Mouse (Mus musculus) B cell, adult 2 months (primary cell): Measurements from ENCODE around the gene Gfy.

Source experiments
- DNase-seq, 2 experiments: peaks; one replicate each; pipeline ENCODE4 v3.0.0; 2022

The Gfy gene

GRCm38 (mm10) chr7:45179469-45179868 lies at the start of gene Gfy:
Gene Gfy (minus strand): TSS chr7:45179569.
- no peak for DNase-seq

- DNase-seq, result no peak
These were observed 49.7 kb upstream of the Gfy start for GRCm38 (mm10) chr7:45229046-45229445.

- DNase-seq, result no peak
These were observed 49.2 kb upstream of the Gfy start for GRCm38 (mm10) chr7:45228548-45228947.

GRCm38 (mm10) chr7:45226421-45226820 lies 47.1 kb upstream of the Gfy start:
- no peak for DNase-seq

GRCm38 (mm10) chr7:45224826-45225225 lies 45.5 kb upstream of the Gfy start:
- no peak for DNase-seq

GRCm38 (mm10) chr7:45221680-45222079 lies 42.3 kb upstream of the Gfy start:
- DNase-seq, result no peak

- DNase-seq, result no peak
These were observed 37.2 kb upstream of the Gfy start for GRCm38 (mm10) chr7:45216442-45217183.

- DNase-seq, result no peak
These were observed 36.5 kb upstream of the Gfy start, which contains the start of gene Tead2 for GRCm38 (mm10) chr7:45215673-45216441. Gene Tead2 (plus strand): TSS chr7:45215753.

GRCm38 (mm10) chr7:45213708-45214107 lies 34.3 kb upstream of the Gfy start:
- no peak for DNase-seq

GRCm38 (mm10) chr7:45212356-45212755 lies 33.0 kb upstream of the Gfy start:
- DNase-seq, result no peak

- peak; percentile 58 to 60 for DNase-seq
These were observed 32.5 kb upstream of the Gfy start, which contains the start of gene Dkkl1 for GRCm38 (mm10) chr7:45211851-45212251. Gene Dkkl1 (minus strand): TSS chr7:45212147.

GRCm38 (mm10) chr7:45211070-45211469 lies 31.7 kb upstream of the Gfy start:
- no peak for DNase-seq

- no peak for DNase-seq
These were observed 28.9 kb upstream of the Gfy start for GRCm38 (mm10) chr7:45208260-45208659.

- peak; percentile 85 for DNase-seq
These were observed 25.2 kb upstream of the Gfy start, which contains the start of gene Ccdc155 for GRCm38 (mm10) chr7:45204380-45205143. Gene Ccdc155 (minus strand): TSS chr7:45204892.

- no peak for DNase-seq
These were observed 23.3 kb upstream of the Gfy start for GRCm38 (mm10) chr7:45202654-45203053.

GRCm38 (mm10) chr7:45198961-45199360 lies 19.6 kb upstream of the Gfy start:
- no peak for DNase-seq

GRCm38 (mm10) chr7:45198435-45198834 lies 19.1 kb upstream of the Gfy start:
- DNase-seq, result peak; percentile 68 to 73

GRCm38 (mm10) chr7:45196994-45197393 lies 17.6 kb upstream of the Gfy start:
- no peak for DNase-seq

GRCm38 (mm10) chr7:45196176-45196535 lies 16.8 kb upstream of the Gfy start:
- DNase-seq, result no peak

- no peak for DNase-seq
These were observed 16.2 kb upstream of the Gfy start for GRCm38 (mm10) chr7:45195341-45196175.

GRCm38 (mm10) chr7:45193871-45194785 lies 14.8 kb upstream of the Gfy start:
- no peak for DNase-seq
